Mouse (Mus musculus) kidney, embryonic 14.5 days (tissue): ENCODE results near the gene Rhox9. TPM values are rescaled to one million over a fixed set of nuclear protein-coding genes. Genes with fewer than 3 reads are reported as not detected.
"Not testable (repeated sequence)": the region's sequence is repeated elsewhere in the genome, so short reads cannot be mapped to it uniquely, and the experiment has no call there.

Experiments
- ATAC-seq: fragments of 200-750 bp; cut with Nextera tagmentation; 2 replicates; pipeline ENCODE4 v1.8.0; 2017; ENCODE audit warnings: moderate number of reproducible peaks, mild to moderate bottlenecking, moderate TSS enrichment, moderate library complexity; ENCODE audit not compliant: low FRiP score, low TSS enrichment
- H3K27ac ChIP-seq: fragments of 300-500 bp; sonication (generic); 2 replicates; pipeline ENCODE4 v1.5.1; 2014; ENCODE audit warnings: low read depth, mild to moderate bottlenecking, low read length, moderate library complexity, mixed read lengths
- H3K27me3 ChIP-seq: fragments of 300-500 bp; sonication (generic); 2 replicates; pipeline ENCODE4 v1.6.1; 2014; ENCODE audit warnings: mild to moderate bottlenecking, low read length; ENCODE audit not compliant: control insufficient read depth, insufficient read depth
- H3K36me3 ChIP-seq: fragments of 300-500 bp; sonication (generic); 2 replicates; pipeline ENCODE4 v1.6.1; 2014; ENCODE audit warnings: low read length, mixed read lengths; ENCODE audit not compliant: control insufficient read depth, insufficient read depth
- H3K4me1 ChIP-seq: fragments of 300-500 bp; sonication (generic); 2 replicates; pipeline ENCODE4 v1.6.1; 2014; ENCODE audit warnings: low read length, mixed read lengths; ENCODE audit not compliant: control insufficient read depth, insufficient read depth
- H3K4me2 ChIP-seq: fragments of 300-500 bp; sonication (generic); replicated peaks from 2 replicates; pipeline ENCODE4 v1.6.1; 2014; ENCODE audit warnings: low read depth, mild to moderate bottlenecking, low read length
- H3K4me3 ChIP-seq: fragments of 300-500 bp; sonication (generic); 2 replicates; pipeline ENCODE4 v1.5.1; 2014; ENCODE audit warnings: mild to moderate bottlenecking, low read length
- H3K9ac ChIP-seq: fragments of 300-500 bp; sonication (generic); 2 replicates; pipeline ENCODE4 v1.6.1; 2014; ENCODE audit warnings: low read depth, mild to moderate bottlenecking, low read length, moderate library complexity
- H3K9me3 ChIP-seq: fragments of 300-500 bp; sonication (generic); 2 replicates; pipeline ENCODE4 v1.6.1; 2016; ENCODE audit warnings: low read length; ENCODE audit not compliant: control insufficient read depth
- WGBS: fragments of 180-500 bp; shearing (Covaris S2); extraction: QIAGEN DNeasy Blood & Tissue Kit; methylation state at CpG from one replicate; pipeline ENCODE4 v1.1.7; 2014; 5-methylcytosine and 5-hydroxymethylcytosine counted together
- polyA plus RNA-seq: library from polyadenylated mRNA; unstranded; fragments of >200 nt; fragmentation: Nextera tagmentation; extraction: Ambion mirVana; gene quantifications from 2 replicates; pipeline ENCODE4 v1.2.1, GENCODE M21; 2014

Rhox9 gene
- polyA plus RNA-seq: not detected in 2 replicates

DNA sequence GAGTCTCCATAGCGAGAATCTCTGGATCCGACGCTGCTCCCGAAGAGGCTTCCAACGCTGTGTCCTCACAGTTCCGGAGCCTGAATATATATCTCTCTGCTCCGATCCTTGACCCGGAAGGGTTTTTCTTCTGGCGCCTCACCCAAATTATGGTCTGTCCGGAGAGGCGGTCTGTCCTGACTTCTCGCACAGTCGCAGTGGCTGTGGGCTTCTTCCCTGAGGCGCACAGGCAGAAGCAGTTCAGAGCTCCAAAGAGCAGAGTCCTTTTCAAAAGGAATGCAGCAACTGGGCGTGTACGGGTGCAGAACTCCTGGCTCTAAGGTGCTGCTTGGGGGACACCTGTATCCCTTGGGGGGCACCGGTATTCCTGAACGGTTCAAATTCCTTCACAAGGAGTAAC lies at the start of gene Rhox9:
Gene Rhox9 (minus strand): TSS at position 101 of the 400 bp plus-strand sequence.
- H3K4me2 ChIP-seq, H3K9me3 ChIP-seq, H3K27me3 ChIP-seq, H3K4me3 ChIP-seq, H3K9ac ChIP-seq, H3K4me1 ChIP-seq, ATAC-seq, H3K36me3 ChIP-seq, H3K27ac ChIP-seq: not testable (repeated sequence)
- 89% methylated on average over 10 of the region's 18 CpGs for WGBS

- H3K9me3 ChIP-seq: no peaks in the 10 kb centered on the region
- H3K27ac ChIP-seq: no peak overlapping the region
- no peak overlapping the region for H3K4me2 ChIP-seq
- H3K27me3 ChIP-seq: no peaks in the 10 kb centered on the region
- no peak for ATAC-seq
- 70% methylated on average over 4 of the region's 4 CpGs for WGBS
- H3K4me1 ChIP-seq: no peaks in the 10 kb centered on the region
- no peak overlapping the region for H3K4me3 ChIP-seq
- H3K9ac ChIP-seq: no peak overlapping the region
- no peaks in the 10 kb centered on the region for H3K36me3 ChIP-seq
Measured at GRCm38 (mm10) chrX:37916311-37916710, 14.7 kb upstream of the Rhox9 start.

DNA sequence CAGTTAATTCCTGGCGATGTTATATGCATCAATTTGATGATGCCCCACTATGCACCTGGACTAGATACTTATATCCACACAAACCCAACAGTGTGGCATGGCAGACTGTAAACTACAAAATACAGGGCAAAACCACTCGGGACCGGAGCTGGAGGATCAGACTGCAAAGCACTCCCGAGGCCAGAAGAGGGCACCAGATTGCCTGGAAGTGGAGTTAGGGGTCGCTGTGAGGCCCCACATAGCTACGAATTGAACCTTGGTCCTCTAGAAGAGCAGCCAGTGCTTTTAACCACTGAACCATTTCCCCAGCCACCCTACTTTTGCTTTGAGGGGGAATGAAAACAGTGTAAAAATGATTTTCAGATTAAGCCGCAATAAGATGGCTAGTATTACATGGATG lies 7.0 kb upstream of the Rhox9 start:
- no peak overlapping the region for H3K4me2 ChIP-seq
- H3K27me3 ChIP-seq: no peaks in the 10 kb centered on the region
- no peak overlapping the region for H3K27ac ChIP-seq
- H3K4me3 ChIP-seq: no peak overlapping the region
- no peaks in the 10 kb centered on the region for H3K4me1 ChIP-seq
- no peak overlapping the region for H3K9ac ChIP-seq
- no peaks in the 10 kb centered on the region for H3K9me3 ChIP-seq
- H3K36me3 ChIP-seq: no peaks in the 10 kb centered on the region
- ATAC-seq: no peak
- 54% methylated on average over 7 of the region's 7 CpGs for WGBS

DNA sequence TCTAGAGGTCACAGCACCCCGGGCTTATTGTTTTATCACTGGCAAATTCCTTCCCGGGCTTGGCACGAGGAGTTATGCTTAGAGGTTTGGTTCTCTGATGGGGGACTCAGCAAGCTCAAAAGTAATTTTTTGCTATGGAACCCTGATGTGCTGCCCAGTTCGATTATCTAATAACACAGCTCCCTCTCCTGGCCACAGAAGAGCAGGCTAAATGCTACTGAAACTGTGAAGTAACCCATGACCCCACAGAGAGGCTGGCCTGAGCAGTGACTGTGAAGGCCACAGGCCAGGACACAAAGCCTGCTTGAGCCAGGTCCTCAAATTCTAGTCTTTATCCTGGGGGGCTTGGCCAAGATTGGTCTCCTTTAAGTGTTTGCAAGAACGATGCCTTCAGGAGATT lies 2.2 kb upstream of the Rhox9 start:
- Histone ChIP-seq H3K36me3 (no peaks in the 10 kb centered on the region), H3K4me3 (no peak overlapping the region), H3K9ac (no peak overlapping the region), H3K4me1 (no peaks in the 10 kb centered on the region), H3K27me3 (no peaks in the 10 kb centered on the region), H3K4me2 (no peak overlapping the region), H3K27ac (no peak overlapping the region), H3K9me3 (no peaks in the 10 kb centered on the region)
- 74% methylated on average over 5 of the region's 5 CpGs for WGBS
- no peak for ATAC-seq

GRCm38 (mm10) chrX:37897132-37897531 lies 4.4 kb downstream of the Rhox9 start, which contains the start of gene Rhox7b:
Gene Rhox7b, minus strand, starts transcription at chrX:37897232.
- WGBS: 73% methylated on average over 9 of the region's 9 CpGs

GRCm38 (mm10) chrX:37878844-37879243 lies 22.7 kb downstream of the Rhox9 start, which contains the start of gene Rhox8:
Gene Rhox8, minus strand, starts transcription at chrX:37878944.
- Histone ChIP-seq H3K9me3 (no peaks in the 10 kb centered on the region), H3K9ac (no peak within 1 kb of the TSS), H3K4me1 (no peaks in the 10 kb centered on the region), H3K36me3 (no peaks in the 10 kb centered on the region), H3K4me3 (no peak within 1 kb of the TSS), H3K27ac (no peak within 1 kb of the TSS), H3K27me3 (no peaks in the 10 kb centered on the region), H3K4me2 (no peak within 1 kb of the TSS)
- ATAC-seq: no peak
- WGBS: 81% methylated on average over 4 of the region's 4 CpGs

More at GRCm38 (mm10) chrX:37897132-37897531, 4.4 kb downstream of the Rhox9 start, which contains the start of gene Rhox7b:
- not testable (repeated sequence) for H3K27me3 ChIP-seq, H3K27ac ChIP-seq, H3K4me1 ChIP-seq, H3K9ac ChIP-seq, H3K4me3 ChIP-seq, H3K9me3 ChIP-seq, ATAC-seq, H3K36me3 ChIP-seq, H3K4me2 ChIP-seq

DNA sequence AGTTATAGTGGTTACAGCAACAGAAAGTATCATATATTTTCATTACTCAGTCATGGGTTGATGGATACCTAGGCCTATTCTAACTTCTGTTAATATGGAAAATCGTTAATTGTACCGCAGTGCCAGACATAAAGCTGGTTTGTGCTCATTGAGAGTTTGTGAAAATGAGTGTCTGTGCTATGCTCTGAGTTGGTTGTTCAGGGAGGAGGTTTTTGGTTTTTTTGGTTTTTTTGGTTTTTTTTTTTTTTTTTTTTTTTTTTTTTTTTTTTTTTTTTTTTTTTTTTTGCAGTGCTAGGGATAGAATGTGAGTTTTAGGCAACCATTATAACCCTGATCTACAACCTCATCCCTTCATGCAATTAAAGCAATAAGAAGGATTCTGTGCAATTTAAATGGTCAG lies 29.9 kb downstream of the Rhox9 start:
- no peaks in the 10 kb centered on the region for H3K36me3 ChIP-seq
- ATAC-seq: no peak
- H3K27me3 ChIP-seq: no peaks in the 10 kb centered on the region
- no peak overlapping the region for H3K27ac ChIP-seq
- H3K4me3 ChIP-seq: no peak overlapping the region
- no peaks in the 10 kb centered on the region for H3K4me1 ChIP-seq
- 95% methylated on average over 2 of the region's 2 CpGs for WGBS
- no peaks in the 10 kb centered on the region for H3K9me3 ChIP-seq
- H3K4me2 ChIP-seq: no peak overlapping the region
- H3K9ac ChIP-seq: no peak overlapping the region

Other genes starting within 250 kb of the Rhox9 start
- not detected in 2 replicates for gene Rhox3h, start 233.0 kb downstream of the Rhox9 start, polyA plus RNA-seq
- not detected in 2 replicates for gene Rhox2h, start 228.5 kb downstream of the Rhox9 start, polyA plus RNA-seq
- 1.8 and 1.9 TPM in 2 replicates for gene Rhox5, start 96.9 kb downstream of the Rhox9 start, polyA plus RNA-seq
- gene Rhox6, start 74.9 kb downstream of the Rhox9 start, polyA plus RNA-seq: not detected in 2 replicates
- not detected in 2 replicates for gene Rhox7a, start 70.1 kb downstream of the Rhox9 start, polyA plus RNA-seq
- not detected in 2 replicates for gene Rhox8, start 22.8 kb downstream of the Rhox9 start, polyA plus RNA-seq
- not detected in 2 replicates for gene Rhox7b, start 4.5 kb downstream of the Rhox9 start, polyA plus RNA-seq
- gene Btg1-ps1, start 117.0 kb upstream of the Rhox9 start, polyA plus RNA-seq: not detected in 2 replicates
- gene Btg1-ps2, start 141.3 kb upstream of the Rhox9 start, polyA plus RNA-seq: not detected in 2 replicates
- gene Rhox10, start 164.7 kb upstream of the Rhox9 start, polyA plus RNA-seq: not detected in 2 replicates
- not detected in 2 replicates for gene Rhox11, start 183.4 kb upstream of the Rhox9 start, polyA plus RNA-seq
- gene Rhox12, start 209.1 kb upstream of the Rhox9 start, polyA plus RNA-seq: not detected in 2 replicates
- not detected in 2 replicates for gene Rhox13, start 219.4 kb upstream of the Rhox9 start, polyA plus RNA-seq